Mouse (Mus musculus): ENCODE data around the gene Stat6.

- no peak for TF ChIP-seq EP300 (IDR thresholded peaks at IDR 0.05; ENCODE audit: insufficient read depth, low read depth, low read length)
- TF ChIP-seq CTCF (IDR thresholded peaks at IDR 0.05; ENCODE audit: low read depth, low read length): peak; percentile 68
- TF ChIP-seq POLR2A (IDR thresholded peaks at IDR 0.05; ENCODE audit: insufficient read depth, low read length): no peak
These were observed 28.5 kb downstream of the Stat6 start for GRCm38 (mm10) chr10:127671276-127671675.

Measured in ES-Bruce4 (cell line).